Mouse (Mus musculus): Measurements from ENCODE around the gene Krtap9-3. TPM values are rescaled to one million over a fixed set of nuclear protein-coding genes. Genes with fewer than 3 reads are reported as not detected.

Gene Krtap9-3
- polyA plus RNA-seq (2014; fragmentation: Illumina TruSeq; extraction: RNeasy Lipid Tissue Mini Kit (QIAGEN cat#74804); ENCODE audit: low read depth, low replicate concordance), result not detected

GRCm38 (mm10) chr11:99597742-99598141, at the start of gene Krtap9-3:
Krtap9-3 (minus strand) TSS chr11:99598105.

GRCm38 (mm10) chr11:99643635-99644139, 45.8 kb upstream of the Krtap9-3 start, which contains the start of gene Krtap4-7:
Krtap4-7 (minus strand) TSS chr11:99644089.

GRCm38 (mm10) chr11:99634653-99635134, 36.8 kb upstream of the Krtap9-3 start, which contains the start of gene Krtap4-2:
Krtap4-2 (minus strand) TSS chr11:99635084.

GRCm38 (mm10) chr11:99628138-99628537, 30.2 kb upstream of the Krtap9-3 start, which contains the start of gene Krtap4-1:
Krtap4-1 (minus strand) TSS chr11:99628238.

GRCm38 (mm10) chr11:99620335-99620734, 22.4 kb upstream of the Krtap9-3 start, which contains the start of gene Gm11562:
Gm11562 (minus strand) TSS chr11:99620435.

GRCm38 (mm10) chr11:99614796-99615363, 17.0 kb upstream of the Krtap9-3 start, which contains the start of gene Krtap2-4:
Krtap2-4 (minus strand) TSS chr11:99614846.

GRCm38 (mm10) chr11:99610089-99610488, 12.2 kb upstream of the Krtap9-3 start, which contains the start of gene Gm11937:
Gm11937 (minus strand) TSS chr11:99610189.

GRCm38 (mm10) chr11:99603208-99603607, 5.3 kb upstream of the Krtap9-3 start, which contains the start of gene Gm11938:
Gm11938 (minus strand) TSS chr11:99603308.

GRCm38 (mm10) chr11:99590981-99591380, 6.9 kb downstream of the Krtap9-3 start, which contains the start of gene Krtap1-3:
Krtap1-3 (minus strand) TSS chr11:99591339.

GRCm38 (mm10) chr11:99583245-99583704, 14.6 kb downstream of the Krtap9-3 start, which contains the start of gene Krtap1-4:
Krtap1-4 (minus strand) TSS chr11:99583654.

GRCm38 (mm10) chr11:99580636-99581035, 17.3 kb downstream of the Krtap9-3 start, which contains the start of gene Krtap1-5:
Krtap1-5 (minus strand) TSS chr11:99581016.

GRCm38 (mm10) chr11:99566530-99566929, 31.4 kb downstream of the Krtap9-3 start, which contains the start of gene Krtap3-1:
Krtap3-1 (minus strand) TSS chr11:99566630.

GRCm38 (mm10) chr11:99559366-99559765, 38.5 kb downstream of the Krtap9-3 start, which contains the start of gene Gm11939:
Gm11939 (minus strand) TSS chr11:99559466.

GRCm38 (mm10) chr11:99556753-99557152, 41.2 kb downstream of the Krtap9-3 start, which contains the start of gene Krtap3-2:
Krtap3-2 (minus strand) TSS chr11:99556853.

GRCm38 (mm10) chr11:99550765-99551164, 47.1 kb downstream of the Krtap9-3 start, which contains the start of gene Krtap3-3:
Krtap3-3 (minus strand) TSS chr11:99550865.

Other genes starting within 250 kb of the Krtap9-3 start
- gene Krt27, start 247.0 kb downstream of the Krtap9-3 start, polyA plus RNA-seq (2014; fragmentation: Illumina TruSeq; extraction: RNeasy Lipid Tissue Mini Kit (QIAGEN cat#74804); ENCODE audit: low read depth, low replicate concordance), result not detected
- gene Krt28, start 223.2 kb downstream of the Krtap9-3 start, polyA plus RNA-seq (2014; fragmentation: Illumina TruSeq; extraction: RNeasy Lipid Tissue Mini Kit (QIAGEN cat#74804); ENCODE audit: low read depth, low replicate concordance), result not detected
- 17.3 TPM for gene Krt10, start 208.7 kb downstream of the Krtap9-3 start, polyA plus RNA-seq (2014; fragmentation: Illumina TruSeq; extraction: RNeasy Lipid Tissue Mini Kit (QIAGEN cat#74804); ENCODE audit: low read depth, low replicate concordance)
- 0.47 TPM for gene Krt12, start 175.8 kb downstream of the Krtap9-3 start, polyA plus RNA-seq (2014; fragmentation: Illumina TruSeq; extraction: RNeasy Lipid Tissue Mini Kit (QIAGEN cat#74804); ENCODE audit: low read depth, low replicate concordance)
- 486 TPM for gene Krt20, start 160.0 kb downstream of the Krtap9-3 start, polyA plus RNA-seq (2014; fragmentation: Illumina TruSeq; extraction: RNeasy Lipid Tissue Mini Kit (QIAGEN cat#74804); ENCODE audit: low read depth, low replicate concordance)
- gene Krt23, start 105.0 kb downstream of the Krtap9-3 start, polyA plus RNA-seq (2014; fragmentation: Illumina TruSeq; extraction: RNeasy Lipid Tissue Mini Kit (QIAGEN cat#74804); ENCODE audit: low read depth, low replicate concordance), result 3.1 TPM
- gene Krt39, start 76.8 kb downstream of the Krtap9-3 start, polyA plus RNA-seq (2014; fragmentation: Illumina TruSeq; extraction: RNeasy Lipid Tissue Mini Kit (QIAGEN cat#74804); ENCODE audit: low read depth, low replicate concordance), result not detected
- not detected for gene Krt40, start 54.9 kb downstream of the Krtap9-3 start, polyA plus RNA-seq (2014; fragmentation: Illumina TruSeq; extraction: RNeasy Lipid Tissue Mini Kit (QIAGEN cat#74804); ENCODE audit: low read depth, low replicate concordance)
- gene Krtap3-3, start 47.2 kb downstream of the Krtap9-3 start, polyA plus RNA-seq (2014; fragmentation: Illumina TruSeq; extraction: RNeasy Lipid Tissue Mini Kit (QIAGEN cat#74804); ENCODE audit: low read depth, low replicate concordance), result not detected
- not detected for gene Krtap3-2, start 41.3 kb downstream of the Krtap9-3 start, polyA plus RNA-seq (2014; fragmentation: Illumina TruSeq; extraction: RNeasy Lipid Tissue Mini Kit (QIAGEN cat#74804); ENCODE audit: low read depth, low replicate concordance)
- not detected for gene Gm11939, start 38.6 kb downstream of the Krtap9-3 start, polyA plus RNA-seq (2014; fragmentation: Illumina TruSeq; extraction: RNeasy Lipid Tissue Mini Kit (QIAGEN cat#74804); ENCODE audit: low read depth, low replicate concordance)
- gene Krtap3-1, start 31.5 kb downstream of the Krtap9-3 start, polyA plus RNA-seq (2014; fragmentation: Illumina TruSeq; extraction: RNeasy Lipid Tissue Mini Kit (QIAGEN cat#74804); ENCODE audit: low read depth, low replicate concordance), result not detected
- not detected for gene Krtap1-5, start 17.1 kb downstream of the Krtap9-3 start, polyA plus RNA-seq (2014; fragmentation: Illumina TruSeq; extraction: RNeasy Lipid Tissue Mini Kit (QIAGEN cat#74804); ENCODE audit: low read depth, low replicate concordance)
- gene Krtap1-4, start 14.5 kb downstream of the Krtap9-3 start, polyA plus RNA-seq (2014; fragmentation: Illumina TruSeq; extraction: RNeasy Lipid Tissue Mini Kit (QIAGEN cat#74804); ENCODE audit: low read depth, low replicate concordance), result not detected
- not detected for gene Krtap1-3, start 6.8 kb downstream of the Krtap9-3 start, polyA plus RNA-seq (2014; fragmentation: Illumina TruSeq; extraction: RNeasy Lipid Tissue Mini Kit (QIAGEN cat#74804); ENCODE audit: low read depth, low replicate concordance)
- not detected for gene Gm11938, start 5.2 kb upstream of the Krtap9-3 start, polyA plus RNA-seq (2014; fragmentation: Illumina TruSeq; extraction: RNeasy Lipid Tissue Mini Kit (QIAGEN cat#74804); ENCODE audit: low read depth, low replicate concordance)
- gene Gm11937, start 12.1 kb upstream of the Krtap9-3 start, polyA plus RNA-seq (2014; fragmentation: Illumina TruSeq; extraction: RNeasy Lipid Tissue Mini Kit (QIAGEN cat#74804); ENCODE audit: low read depth, low replicate concordance), result not detected
- gene Krtap2-4, start 16.7 kb upstream of the Krtap9-3 start, polyA plus RNA-seq (2014; fragmentation: Illumina TruSeq; extraction: RNeasy Lipid Tissue Mini Kit (QIAGEN cat#74804); ENCODE audit: low read depth, low replicate concordance), result not detected
- not detected for gene Gm11562, start 22.3 kb upstream of the Krtap9-3 start, polyA plus RNA-seq (2014; fragmentation: Illumina TruSeq; extraction: RNeasy Lipid Tissue Mini Kit (QIAGEN cat#74804); ENCODE audit: low read depth, low replicate concordance)
- not detected for gene Krtap4-1, start 30.1 kb upstream of the Krtap9-3 start, polyA plus RNA-seq (2014; fragmentation: Illumina TruSeq; extraction: RNeasy Lipid Tissue Mini Kit (QIAGEN cat#74804); ENCODE audit: low read depth, low replicate concordance)
- not detected for gene Krtap4-2, start 37.0 kb upstream of the Krtap9-3 start, polyA plus RNA-seq (2014; fragmentation: Illumina TruSeq; extraction: RNeasy Lipid Tissue Mini Kit (QIAGEN cat#74804); ENCODE audit: low read depth, low replicate concordance)
- gene Krtap4-7, start 46.0 kb upstream of the Krtap9-3 start, polyA plus RNA-seq (2014; fragmentation: Illumina TruSeq; extraction: RNeasy Lipid Tissue Mini Kit (QIAGEN cat#74804); ENCODE audit: low read depth, low replicate concordance), result not detected
- gene Gm11555, start 52.1 kb upstream of the Krtap9-3 start, polyA plus RNA-seq (2014; fragmentation: Illumina TruSeq; extraction: RNeasy Lipid Tissue Mini Kit (QIAGEN cat#74804); ENCODE audit: low read depth, low replicate concordance), result not detected
- not detected for gene Gm11563, start 60.9 kb upstream of the Krtap9-3 start, polyA plus RNA-seq (2014; fragmentation: Illumina TruSeq; extraction: RNeasy Lipid Tissue Mini Kit (QIAGEN cat#74804); ENCODE audit: low read depth, low replicate concordance)
- not detected for gene Krtap4-6, start 67.9 kb upstream of the Krtap9-3 start, polyA plus RNA-seq (2014; fragmentation: Illumina TruSeq; extraction: RNeasy Lipid Tissue Mini Kit (QIAGEN cat#74804); ENCODE audit: low read depth, low replicate concordance)
- not detected for gene Gm14190, start 92.6 kb upstream of the Krtap9-3 start, polyA plus RNA-seq (2014; fragmentation: Illumina TruSeq; extraction: RNeasy Lipid Tissue Mini Kit (QIAGEN cat#74804); ENCODE audit: low read depth, low replicate concordance)
- gene Gm14180, start 136.2 kb upstream of the Krtap9-3 start, polyA plus RNA-seq (2014; fragmentation: Illumina TruSeq; extraction: RNeasy Lipid Tissue Mini Kit (QIAGEN cat#74804); ENCODE audit: low read depth, low replicate concordance), result not detected
- gene Gm11595, start 174.8 kb upstream of the Krtap9-3 start, polyA plus RNA-seq (2014; fragmentation: Illumina TruSeq; extraction: RNeasy Lipid Tissue Mini Kit (QIAGEN cat#74804); ENCODE audit: low read depth, low replicate concordance), result not detected
- gene Krtap4-8, start 182.6 kb upstream of the Krtap9-3 start, polyA plus RNA-seq (2014; fragmentation: Illumina TruSeq; extraction: RNeasy Lipid Tissue Mini Kit (QIAGEN cat#74804); ENCODE audit: low read depth, low replicate concordance), result not detected
- not detected for gene Krtap4-9, start 187.1 kb upstream of the Krtap9-3 start, polyA plus RNA-seq (2014; fragmentation: Illumina TruSeq; extraction: RNeasy Lipid Tissue Mini Kit (QIAGEN cat#74804); ENCODE audit: low read depth, low replicate concordance)
- not detected for gene Gm11596, start 195.4 kb upstream of the Krtap9-3 start, polyA plus RNA-seq (2014; fragmentation: Illumina TruSeq; extraction: RNeasy Lipid Tissue Mini Kit (QIAGEN cat#74804); ENCODE audit: low read depth, low replicate concordance)
- gene Gm11569, start 200.8 kb upstream of the Krtap9-3 start, polyA plus RNA-seq (2014; fragmentation: Illumina TruSeq; extraction: RNeasy Lipid Tissue Mini Kit (QIAGEN cat#74804); ENCODE audit: low read depth, low replicate concordance), result not detected
- gene Gm11554, start 206.3 kb upstream of the Krtap9-3 start, polyA plus RNA-seq (2014; fragmentation: Illumina TruSeq; extraction: RNeasy Lipid Tissue Mini Kit (QIAGEN cat#74804); ENCODE audit: low read depth, low replicate concordance), result not detected
- gene Krtap4-13, start 211.8 kb upstream of the Krtap9-3 start, polyA plus RNA-seq (2014; fragmentation: Illumina TruSeq; extraction: RNeasy Lipid Tissue Mini Kit (QIAGEN cat#74804); ENCODE audit: low read depth, low replicate concordance), result not detected
- not detected for gene Gm11564, start 217.6 kb upstream of the Krtap9-3 start, polyA plus RNA-seq (2014; fragmentation: Illumina TruSeq; extraction: RNeasy Lipid Tissue Mini Kit (QIAGEN cat#74804); ENCODE audit: low read depth, low replicate concordance)
- not detected for gene 2300003K06Rik, start 240.0 kb upstream of the Krtap9-3 start, polyA plus RNA-seq (2014; fragmentation: Illumina TruSeq; extraction: RNeasy Lipid Tissue Mini Kit (QIAGEN cat#74804); ENCODE audit: low read depth, low replicate concordance)